Mouse (Mus musculus) small intestine, adult 2 months (tissue): Measurements from ENCODE around the gene Fosl1.

ENCODE experiments used
- CTCF ChIP-seq: fragments of 200-500 bp; IDR thresholded peaks from 2 replicates; pipeline ENCODE4 v1.5.1; 2012; ENCODE audit warnings: low read depth, mild to moderate bottlenecking, control low read depth, inconsistent platforms, low read length, moderate library complexity, mixed read lengths; ENCODE audit not compliant: insufficient replicate concordance, insufficient read length; ENCODE audit errors: extremely low read depth
- POLR2A ChIP-seq: fragments of 200-500 bp; IDR thresholded peaks from 2 replicates; pipeline ENCODE4 v1.6.1; 2012; ENCODE audit warnings: low read depth, mild to moderate bottlenecking, control low read depth, inconsistent platforms, low read length, moderate library complexity

GRCm38 (mm10) chr19:5432992-5433852 is 14.1 kb upstream of the Fosl1 start:
- TF ChIP-seq CTCF (no peak), POLR2A (no peak)
